Mouse (Mus musculus) midbrain, embryonic 16.5 days (tissue): ENCODE data around the gene Psmb3. TPM values are rescaled to one million over a fixed set of nuclear protein-coding genes. Genes with fewer than 3 reads are reported as not detected.
"Not testable (repeated sequence)": the region's sequence is repeated elsewhere in the genome, so short reads cannot be mapped to it uniquely, and the experiment has no call there.

Experiments used
- ATAC-seq: fragments of 200-750 bp; cut with Nextera tagmentation; 2 replicates; pipeline ENCODE4 v1.8.0; 2017; ENCODE audit warnings: moderate TSS enrichment
- H3K27ac ChIP-seq: fragments of 300-500 bp; sonication (generic); 2 replicates; pipeline ENCODE4 v1.5.1; 2014; ENCODE audit warnings: mild to moderate bottlenecking, low read length, mixed read lengths
- H3K27me3 ChIP-seq: fragments of 300-500 bp; sonication (generic); 2 replicates; pipeline ENCODE4 v1.6.1; 2014; ENCODE audit warnings: low read depth, low read length, mixed read lengths; ENCODE audit not compliant: control insufficient read depth, insufficient read depth
- H3K36me3 ChIP-seq: fragments of 300-500 bp; sonication (generic); 2 replicates; pipeline ENCODE4 v1.6.1; 2014; ENCODE audit warnings: mild to moderate bottlenecking, low read length, moderate library complexity, mixed read lengths; ENCODE audit not compliant: control insufficient read depth, insufficient read depth
- H3K4me1 ChIP-seq: fragments of 300-500 bp; sonication (generic); 2 replicates; pipeline ENCODE4 v1.6.1; 2014; ENCODE audit warnings: mild to moderate bottlenecking, low read length, mixed read lengths; ENCODE audit not compliant: control insufficient read depth, insufficient read depth
- H3K4me2 ChIP-seq: fragments of 300-500 bp; sonication (generic); 2 replicates; pipeline ENCODE4 v1.6.1; 2014; ENCODE audit warnings: mild to moderate bottlenecking, low read length, mixed read lengths
- H3K4me3 ChIP-seq: fragments of 300-500 bp; sonication (generic); 2 replicates; pipeline ENCODE4 v1.5.1; 2014; ENCODE audit warnings: low read depth, mild to moderate bottlenecking, low read length, moderate library complexity, mixed read lengths
- H3K9ac ChIP-seq: fragments of 300-500 bp; sonication (generic); 2 replicates; pipeline ENCODE4 v1.6.1; 2014; ENCODE audit warnings: low read depth, low read length, mixed read lengths
- H3K9me3 ChIP-seq: fragments of 300-500 bp; sonication (generic); replicated peaks from 2 replicates; pipeline ENCODE4 v1.6.1; 2014; ENCODE audit warnings: mild to moderate bottlenecking, low read length, mixed read lengths; ENCODE audit not compliant: control insufficient read depth, poor library complexity, severe bottlenecking
- WGBS: fragments of 180-500 bp; shearing (Covaris S2); extraction: QIAGEN DNeasy Blood & Tissue Kit; methylation state at CpG from one replicate; pipeline ENCODE4 v1.1.7; 2014; 5-methylcytosine and 5-hydroxymethylcytosine counted together
- polyA plus RNA-seq: library from polyadenylated mRNA; unstranded; fragments of >200 nt; fragmentation: Nextera tagmentation; extraction: Ambion mirVana; gene quantifications from 2 replicates; pipeline ENCODE4 v1.2.1, GENCODE M21; 2015

Gene Psmb3
- polyA plus RNA-seq, 1 experiment from 2014 or later = 401 TPM

GRCm38 (mm10) chr11:97717369-97718280 lies 14.4 kb downstream of the Psmb3 start:
- no peak overlapping the region for H3K27ac ChIP-seq
- no peak overlapping the region for H3K4me3 ChIP-seq
- no peak overlapping the region for H3K4me2 ChIP-seq
- no peaks in the 10 kb centered on the region for H3K4me1 ChIP-seq
- no peaks in the 10 kb centered on the region for H3K27me3 ChIP-seq
- H3K9ac ChIP-seq = no peak overlapping the region
- no peak for ATAC-seq
- WGBS = 91% methylated on average over 26 of the region's 26 CpGs
- peaks cover 58% of the 10 kb centered on the region for H3K36me3 ChIP-seq
- no peaks in the 10 kb centered on the region for H3K9me3 ChIP-seq

- Histone ChIP-seq H3K9ac (no peak overlapping the region), H3K4me3 (no peak overlapping the region), H3K4me1 (no peaks in the 10 kb centered on the region), H3K27ac (no peak overlapping the region), H3K27me3 (no peaks in the 10 kb centered on the region), H3K9me3 (no peaks in the 10 kb centered on the region), H3K4me2 (no peak overlapping the region), H3K36me3 (peaks cover 59% of the 10 kb centered on the region)
- WGBS = 92% methylated on average over 15 of the region's 15 CpGs
- ATAC-seq = no peak
Measured at GRCm38 (mm10) chr11:97718281-97718860, 15.2 kb downstream of the Psmb3 start.

GRCm38 (mm10) chr11:97719041-97719440 lies 15.8 kb downstream of the Psmb3 start:
- Histone ChIP-seq H3K27me3 (no peaks in the 10 kb centered on the region), H3K4me1 (no peaks in the 10 kb centered on the region), H3K4me2 (no peak overlapping the region), H3K4me3 (no peak overlapping the region), H3K36me3 (peaks cover 58% of the 10 kb centered on the region), H3K9me3 (no peaks in the 10 kb centered on the region), H3K27ac (no peak overlapping the region), H3K9ac (no peak overlapping the region)
- 93% methylated on average over 4 of the region's 4 CpGs for WGBS
- ATAC-seq = no peak

- no peak overlapping the region for H3K9ac ChIP-seq
- H3K36me3 ChIP-seq = peaks cover 63% of the 10 kb centered on the region
- no peaks in the 10 kb centered on the region for H3K27me3 ChIP-seq
- no peaks in the 10 kb centered on the region for H3K9me3 ChIP-seq
- no peak overlapping the region for H3K4me2 ChIP-seq
- ATAC-seq = no peak
- no peaks in the 10 kb centered on the region for H3K4me1 ChIP-seq
- no peak overlapping the region for H3K4me3 ChIP-seq
- H3K27ac ChIP-seq = no peak overlapping the region
- 99% methylated on average over 4 of the region's 4 CpGs for WGBS
Measured at GRCm38 (mm10) chr11:97721338-97721737, 18.1 kb downstream of the Psmb3 start.

GRCm38 (mm10) chr11:97723709-97724108 lies 20.5 kb downstream of the Psmb3 start:
- H3K27me3 ChIP-seq = no peaks in the 10 kb centered on the region
- H3K4me1 ChIP-seq = no peaks in the 10 kb centered on the region
- 90% methylated on average over 7 of the region's 7 CpGs for WGBS
- peaks cover 69% of the 10 kb centered on the region for H3K36me3 ChIP-seq
- no peak overlapping the region for H3K9ac ChIP-seq
- H3K4me2 ChIP-seq = no peak overlapping the region
- no peak for ATAC-seq
- H3K9me3 ChIP-seq = no peaks in the 10 kb centered on the region
- no peak overlapping the region for H3K27ac ChIP-seq
- no peak overlapping the region for H3K4me3 ChIP-seq

- H3K27me3 ChIP-seq = no peaks in the 10 kb centered on the region
- H3K9ac ChIP-seq = no peak overlapping the region
- H3K27ac ChIP-seq = no peak overlapping the region
- no peak overlapping the region for H3K4me3 ChIP-seq
- peaks cover 43% of the 10 kb centered on the region for H3K36me3 ChIP-seq
- no peaks in the 10 kb centered on the region for H3K9me3 ChIP-seq
- H3K4me2 ChIP-seq = no peak overlapping the region
- ATAC-seq = no peak
- WGBS = 91% methylated on average over 7 of the region's 7 CpGs
- no peaks in the 10 kb centered on the region for H3K4me1 ChIP-seq
Measured at GRCm38 (mm10) chr11:97728311-97728710, 25.1 kb downstream of the Psmb3 start.

GRCm38 (mm10) chr11:97728730-97729129 lies 25.5 kb downstream of the Psmb3 start:
- 94% methylated on average over 7 of the region's 7 CpGs for WGBS
- peaks cover 39% of the 10 kb centered on the region for H3K36me3 ChIP-seq

GRCm38 (mm10) chr11:97733689-97734088 lies 30.5 kb downstream of the Psmb3 start:
- Histone ChIP-seq H3K36me3 (peaks cover 14% of the 10 kb centered on the region; the same call in 1 of the 2 replicates), H3K4me2 (no peak overlapping the region), H3K27me3 (no peaks in the 10 kb centered on the region), H3K4me1 (no peaks in the 10 kb centered on the region), H3K9me3 (no peaks in the 10 kb centered on the region), H3K4me3 (no peak overlapping the region), H3K9ac (no peak overlapping the region), H3K27ac (no peak overlapping the region)
- ATAC-seq = no peak
- 53% methylated on average over 10 of the region's 10 CpGs for WGBS

More at GRCm38 (mm10) chr11:97728730-97729129, 25.5 kb downstream of the Psmb3 start:
- Histone ChIP-seq H3K4me2 (no peak overlapping the region), H3K9me3 (no peaks in the 10 kb centered on the region), H3K27me3 (no peaks in the 10 kb centered on the region), H3K27ac (no peak overlapping the region), H3K4me1 (no peaks in the 10 kb centered on the region), H3K9ac (no peak overlapping the region), H3K4me3 (no peak overlapping the region)
- ATAC-seq = no peak

- H3K9me3 ChIP-seq, H3K36me3 ChIP-seq, H3K27me3 ChIP-seq, H3K27ac ChIP-seq, ATAC-seq, H3K4me3 ChIP-seq, H3K9ac ChIP-seq, H3K4me1 ChIP-seq, H3K4me2 ChIP-seq: not testable (repeated sequence)
- 92% methylated on average over 5 of the region's 5 CpGs for WGBS
Measured at GRCm38 (mm10) chr11:97734810-97735209, 31.6 kb downstream of the Psmb3 start.
